Mouse (Mus musculus) CH12.LX (cell line): Measurements from ENCODE around the gene Wdr77.

Experiments
- CTCF ChIP-seq, 2 experiments: IDR thresholded peaks in 1 of 2; conservative IDR thresholded peaks in 1 of 2; 2 replicates each; pipeline ENCODE4 v1.5.1; 2011 to 2012; ENCODE audit warnings: low read depth in 2 of 2, low read length in 2 of 2, improper control_type of control experiment in 1 of 2, inconsistent platforms in 1 of 2, mild to moderate bottlenecking in 1 of 2, moderate library complexity in 1 of 2
- NELFE ChIP-seq: IDR thresholded peaks from 2 replicates; pipeline ENCODE4 v1.6.1; 2011; ENCODE audit warnings: low read depth, low read length, improper control_type of control experiment
- POLR2A ChIP-seq: IDR thresholded peaks from 2 replicates; pipeline ENCODE4 v1.6.1; 2011; ENCODE audit warnings: low read depth, mild to moderate bottlenecking, improper control_type of control experiment, low read length
- USF2 ChIP-seq: conservative IDR thresholded peaks from 2 replicates; pipeline ENCODE4 v1.6.1; 2011; ENCODE audit warnings: low read depth, low read length, improper control_type of control experiment

DNA sequence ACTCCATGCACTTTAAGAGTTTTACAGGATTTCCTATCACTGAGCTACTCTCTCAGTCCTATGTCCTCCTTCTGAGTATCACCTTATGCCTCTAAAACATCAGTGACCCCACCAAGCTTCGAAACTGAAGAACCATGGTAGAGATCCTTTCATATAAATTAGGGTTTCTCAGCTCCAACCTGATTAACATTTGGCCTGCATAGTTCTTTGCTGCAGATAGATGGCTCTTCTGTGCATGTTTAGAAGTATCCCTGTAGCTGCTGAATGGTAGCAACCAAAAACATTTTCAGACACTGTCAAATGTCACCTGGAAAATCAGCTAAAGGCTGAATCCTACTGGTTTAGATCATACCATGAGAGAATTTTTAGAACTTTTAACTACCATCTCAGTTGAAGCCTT is 1.9 kb upstream of the Wdr77 start:
- TF ChIP-seq NELFE: no peak
- no peak for TF ChIP-seq POLR2A
- TF ChIP-seq CTCF (conservative IDR thresholded peaks at IDR 0.05 in 1 of 2, IDR thresholded peaks at IDR 0.05 in 1 of 2; ENCODE audit: low read depth in 2 of 2, low read length in 2 of 2): peak in 1 of 2 experiments; percentile 33; a peak in 2 of 4 replicates
- no peak for TF ChIP-seq USF2
